Mouse (Mus musculus): ENCODE measurements around the gene Cdca8.

GRCm38 (mm10) chr4:124928102-124928501 lies 11.0 kb downstream of the Cdca8 start:
- TF ChIP-seq CTCF (IDR thresholded peaks at IDR 0.05 in 2 of 3, conservative IDR thresholded peaks at IDR 0.05 in 1 of 3; ENCODE audit: control insufficient read depth in 1 of 3, insufficient read depth in 1 of 3, low read depth in 2 of 3, low read length in 3 of 3, poor library complexity in 1 of 3, severe bottlenecking in 1 of 3) (no peak), TAL1 (IDR thresholded peaks at IDR 0.05; ENCODE audit: low read length) (no peak), ZNF384 (IDR thresholded peaks at IDR 0.05; ENCODE audit: low read depth, low read length) (no peak), SMC3 (IDR thresholded peaks at IDR 0.05; ENCODE audit: low read depth, low read length) (no peak), MAFK (IDR thresholded peaks at IDR 0.05; ENCODE audit: borderline replicate concordance, low read depth, low read length) (no peak), POLR2A (IDR thresholded peaks at IDR 0.05; ENCODE audit: control insufficient read depth in 1 of 2, insufficient read depth in 1 of 2, low read depth in 1 of 2, low read length in 2 of 2, poor library complexity in 1 of 2) (no peak), MEF2A (IDR thresholded peaks at IDR 0.05; ENCODE audit: extremely low read depth, insufficient replicate concordance, low read depth, low read length, poor library complexity, severe bottlenecking) (no peak), ZMIZ1 (IDR thresholded peaks at IDR 0.05; ENCODE audit: low read depth, low read length) (no peak)
